Mouse (Mus musculus) cortical plate, adult 2 months (tissue): ENCODE data around the gene Srcin1.

Experiments
- CTCF ChIP-seq: fragments of 200-500 bp; IDR thresholded peaks from 2 replicates; pipeline ENCODE4 v1.5.1; 2011; ENCODE audit warnings: mild to moderate bottlenecking, control low read depth, low read length; ENCODE audit not compliant: insufficient read depth; ENCODE audit errors: extremely low read depth
- POLR2A ChIP-seq: fragments of 200-500 bp; IDR thresholded peaks from 2 replicates; pipeline ENCODE4 v1.6.1; 2011; ENCODE audit warnings: mild to moderate bottlenecking, low read length, control low read depth; ENCODE audit not compliant: insufficient read depth; ENCODE audit errors: extremely low read depth

DNA sequence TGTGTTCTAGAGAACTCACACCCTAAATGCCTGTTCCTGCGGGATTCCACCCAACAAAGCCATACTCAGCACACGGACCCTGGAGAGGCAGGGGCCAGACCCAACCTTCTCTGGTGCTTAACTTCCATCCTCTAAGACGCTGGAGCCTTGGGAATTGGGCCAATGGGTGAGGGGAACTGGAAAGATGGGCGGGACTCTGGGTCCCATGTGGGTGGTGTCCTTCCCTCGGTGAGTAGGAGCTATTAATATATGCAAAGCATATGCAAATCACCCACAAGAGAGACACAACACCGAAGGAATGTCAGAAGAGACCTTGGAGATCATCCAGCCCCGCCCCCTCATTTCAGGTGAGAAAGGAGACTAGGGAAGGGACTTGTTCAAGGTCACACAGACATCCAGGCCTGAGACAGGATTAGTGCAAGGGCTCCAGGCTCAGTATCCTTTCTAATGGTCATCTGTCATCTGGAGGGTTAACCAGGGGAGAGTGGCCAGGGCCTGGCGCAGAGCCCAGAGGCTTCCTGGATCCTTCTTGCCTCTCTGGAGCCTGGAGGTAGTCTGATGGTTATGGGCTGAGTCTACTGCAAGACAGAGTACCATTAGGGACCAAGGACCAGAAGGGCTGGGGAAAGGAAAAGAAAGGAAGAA is 5.4 kb downstream of the Srcin1 start:
- no peak for TF ChIP-seq POLR2A
- no peak for TF ChIP-seq CTCF
